Mouse (Mus musculus): ENCODE measurements at regions not wholly inside any gene's neighbourhood (a gene's known extent, or its start where the extent isn't known, plus 50 kb on each side); places are given as distances from the start of the nearest gene placed in this dataset.

DNA sequence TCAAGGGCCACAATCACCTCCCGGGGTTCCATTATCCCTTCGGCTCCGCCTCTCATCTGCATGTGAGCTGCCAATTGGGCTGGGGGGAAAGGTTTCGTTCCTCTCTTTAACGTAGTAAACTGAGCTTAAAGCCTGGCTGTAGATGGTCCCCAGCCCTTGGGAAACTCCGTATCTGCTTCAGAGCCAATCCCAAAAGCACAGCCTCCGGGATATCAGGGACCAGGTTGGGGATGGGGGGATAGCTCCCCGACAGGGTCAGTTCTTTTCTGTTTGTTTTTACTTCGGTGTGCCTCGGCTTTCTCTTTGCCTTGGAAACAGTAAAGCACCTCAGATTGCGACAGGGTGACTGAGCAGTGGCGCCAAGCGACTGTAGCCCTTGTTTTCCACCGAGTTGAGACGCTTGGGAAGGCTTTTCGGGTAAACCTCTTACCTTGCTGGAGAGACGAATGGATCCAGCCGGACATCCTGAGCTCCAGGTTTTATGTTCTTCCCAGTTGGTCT lies 64.5 kb downstream of the Tfap2c start:
- no peak for DNase-seq (ENCODE audit: low spot score in 2 of 2)

DNA sequence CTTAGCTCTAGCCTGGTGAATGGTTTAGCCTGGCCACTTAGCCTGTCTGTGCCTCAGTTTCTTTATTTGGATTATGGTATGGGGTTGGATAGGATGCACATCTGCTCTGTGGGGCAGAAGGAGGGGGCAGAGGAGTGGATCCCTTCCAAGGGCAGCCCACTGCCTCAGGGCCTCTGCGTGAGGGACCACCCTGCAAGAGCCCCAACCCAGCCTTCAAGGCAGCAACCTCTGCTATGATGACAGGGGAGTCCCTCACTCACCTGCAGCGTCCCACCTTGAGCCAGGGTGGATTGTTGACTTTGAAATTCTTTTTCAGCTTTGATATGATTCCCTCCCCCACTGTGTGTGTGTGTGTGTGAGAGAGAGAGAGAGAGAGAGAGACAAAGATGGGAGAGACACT lies 65.8 kb downstream of the Tfap2c start:
- no peak for DNase-seq (ENCODE audit: low spot score in 2 of 2)

- no peak for DNase-seq (ENCODE audit: low spot score in 2 of 2)
Measured at GRCm38 (mm10) chr2:172615582-172615981, 66.2 kb downstream of the Tfap2c start.

GRCm38 (mm10) chr2:172619168-172619567 lies 69.8 kb downstream of the Tfap2c start:
- DNase-seq (ENCODE audit: low spot score in 2 of 2) = no peak

DNA sequence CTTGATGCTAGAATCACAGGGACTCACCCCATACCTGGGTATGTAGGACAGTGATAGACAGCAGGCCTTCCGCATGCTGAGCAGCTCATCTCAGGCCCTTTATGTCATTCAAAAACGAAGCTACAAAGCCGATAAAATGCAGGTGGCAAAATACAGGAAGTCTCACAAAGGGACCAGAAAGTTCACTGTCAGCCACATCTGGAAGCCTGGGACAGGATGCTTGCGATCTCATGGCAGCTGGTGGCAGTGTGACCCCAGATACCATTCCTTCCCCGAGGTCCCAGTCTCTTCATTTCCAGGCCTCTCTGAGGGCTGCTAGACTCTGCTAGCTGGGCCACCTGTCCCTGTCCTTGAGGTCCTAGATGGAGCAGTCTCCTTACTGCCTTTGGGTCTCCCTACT lies 70.6 kb downstream of the Tfap2c start:
- DNase-seq (ENCODE audit: low spot score in 2 of 2) = no peak

GRCm38 (mm10) chr2:172623707-172624106 lies 74.3 kb downstream of the Tfap2c start:
- no peak for DNase-seq (ENCODE audit: low spot score in 2 of 2)

- DNase-seq (ENCODE audit: low spot score in 2 of 2) = no peak
Measured at GRCm38 (mm10) chr2:172627353-172628306, 78.2 kb downstream of the Tfap2c start.

- DNase-seq (ENCODE audit: low spot score in 2 of 2) = no peak
Measured at GRCm38 (mm10) chr2:172630333-172630732, 80.9 kb downstream of the Tfap2c start.

DNA sequence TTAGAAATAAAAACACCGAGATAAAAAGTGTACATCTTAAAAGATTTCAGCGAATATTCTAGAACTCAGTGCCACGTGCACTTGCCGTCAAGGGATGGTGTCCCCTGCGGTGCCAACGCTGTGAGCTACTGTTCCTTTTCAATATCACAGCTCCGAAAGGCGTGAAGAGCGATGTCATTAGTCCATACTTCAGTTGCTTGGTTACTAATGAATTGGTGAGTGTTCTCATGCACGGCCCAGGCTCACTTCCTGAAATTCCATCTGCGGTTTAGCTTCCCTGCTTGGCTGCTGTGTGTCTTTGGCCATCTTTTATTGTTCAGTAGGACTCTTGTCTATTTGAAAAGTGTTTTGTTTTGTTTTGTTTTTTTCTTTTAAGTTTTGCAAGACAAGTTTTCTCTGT lies 93.2 kb downstream of the Tfap2c start:
- no peak for DNase-seq (ENCODE audit: low spot score in 2 of 2)

- DNase-seq (ENCODE audit: low spot score in 2 of 2) = peak; percentile 46 to 55
Measured at GRCm38 (mm10) chr2:172643860-172644259, 94.5 kb downstream of the Tfap2c start.

- no peak for DNase-seq (ENCODE audit: low spot score in 2 of 2)
Measured at GRCm38 (mm10) chr2:172644451-172644850, 95.1 kb downstream of the Tfap2c start.

DNA sequence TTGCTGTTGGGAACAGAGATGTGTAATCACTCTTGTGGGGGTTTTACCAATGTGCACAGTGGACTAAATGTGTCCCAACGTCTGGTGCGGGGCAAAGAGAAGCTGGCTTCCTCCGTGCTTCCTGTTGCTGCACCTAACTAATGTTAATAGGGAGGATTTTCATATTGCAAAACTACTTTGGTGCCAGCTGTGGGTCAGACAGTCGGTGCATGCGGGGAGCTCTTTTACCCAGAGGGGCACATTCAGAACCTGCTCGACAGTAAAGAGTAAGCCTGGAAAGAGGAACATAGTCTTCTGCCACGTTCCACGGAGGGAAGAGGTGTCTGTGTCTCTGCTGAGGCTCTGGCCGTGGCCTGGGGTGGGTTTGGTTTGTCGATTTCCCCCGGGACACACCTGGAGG lies 98.7 kb downstream of the Tfap2c start:
- DNase-seq (ENCODE audit: low spot score in 2 of 2) = no peak

DNA sequence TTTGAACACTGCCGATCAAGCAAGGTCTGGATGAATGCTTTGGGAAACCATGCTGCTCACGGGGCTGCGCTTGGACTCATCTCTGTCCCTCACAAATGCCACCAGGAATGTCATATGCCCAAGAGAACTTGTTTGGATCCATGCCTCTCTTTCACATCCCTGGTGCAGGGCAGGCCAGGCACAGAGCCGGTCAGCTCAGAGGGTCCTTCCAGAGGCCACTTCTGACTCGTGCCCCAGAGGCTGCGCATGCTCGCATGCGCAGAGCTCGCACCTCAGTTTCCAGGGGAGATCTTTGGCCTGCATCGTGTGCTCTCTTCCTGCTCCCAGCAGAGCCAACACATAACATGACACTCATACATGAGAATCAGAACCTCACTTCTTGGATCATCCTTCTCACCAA lies 111.1 kb downstream of the Tfap2c start:
- DNase-seq (ENCODE audit: low spot score in 2 of 2) = no peak

DNA sequence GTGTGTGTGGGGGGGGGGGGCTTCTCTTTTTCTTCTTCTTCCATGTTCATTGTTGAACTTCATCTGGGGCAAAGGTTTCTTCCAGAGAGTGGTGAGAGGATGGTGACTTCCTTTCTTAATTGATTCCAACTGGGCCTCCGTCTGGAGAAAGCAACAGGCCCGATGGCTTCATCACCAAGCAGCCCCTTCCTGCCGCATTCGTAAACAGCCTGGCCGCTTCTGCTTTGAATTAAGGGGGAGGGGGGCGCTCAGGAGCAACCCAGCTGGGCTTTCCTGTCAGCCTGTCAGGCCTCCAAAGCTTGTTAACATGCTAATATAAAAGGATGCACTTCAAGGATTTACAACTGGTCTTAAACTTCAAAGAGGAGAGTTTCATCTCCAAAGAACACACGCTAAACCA lies 111.5 kb downstream of the Tfap2c start:
- no peak for DNase-seq (ENCODE audit: low spot score in 2 of 2)

DNA sequence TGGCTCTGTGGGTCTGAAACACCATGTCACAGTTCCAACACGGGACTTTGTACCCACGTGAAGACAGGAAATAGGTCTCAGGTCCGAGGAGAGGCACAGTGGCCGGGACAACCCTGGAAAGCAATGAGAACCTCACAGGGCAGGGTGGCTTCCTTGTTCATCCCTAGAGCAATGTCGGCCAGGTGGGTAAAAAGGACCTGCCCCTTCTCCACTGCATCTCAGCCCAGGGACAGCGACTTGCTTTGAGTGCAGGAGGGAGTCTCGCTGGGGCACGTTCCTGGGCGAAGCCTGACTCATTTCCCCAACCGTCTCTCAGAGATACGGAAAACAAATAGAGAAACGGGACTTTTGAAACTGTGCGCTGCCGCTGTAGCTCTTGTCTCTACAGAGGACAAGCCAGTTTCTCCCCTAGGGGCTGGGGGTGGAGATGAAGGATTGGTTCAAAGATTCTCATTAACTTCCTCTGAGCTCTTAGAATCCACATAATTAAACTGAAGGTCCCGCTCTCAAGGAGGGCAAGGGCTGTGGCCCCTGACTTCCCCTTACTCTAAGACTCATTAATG lies 112.1 kb downstream of the Tfap2c start:
- no peak for DNase-seq (ENCODE audit: low spot score in 2 of 2)

- no peak for DNase-seq (ENCODE audit: low spot score in 2 of 2)
Measured at GRCm38 (mm10) chr2:172662165-172662564, 112.8 kb downstream of the Tfap2c start.

DNA sequence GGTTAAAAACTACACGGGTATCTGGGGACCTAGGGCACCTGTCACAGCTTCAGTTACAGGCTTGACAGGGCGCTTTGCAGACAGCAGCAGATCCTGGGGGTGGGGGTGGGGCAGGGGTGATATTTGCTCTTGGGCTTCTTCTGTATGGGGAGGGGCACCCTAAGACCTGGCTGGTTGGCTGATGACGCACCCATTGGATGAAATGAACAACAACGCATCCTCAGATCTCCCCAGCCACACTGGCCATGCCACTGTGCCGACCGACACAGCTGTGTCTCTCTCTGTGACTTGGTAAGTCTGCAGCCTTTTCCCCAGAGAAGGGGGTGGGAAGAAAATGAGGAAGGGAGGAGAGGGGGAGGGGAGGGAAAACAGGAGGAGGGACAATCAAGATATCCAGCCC lies 114.3 kb downstream of the Tfap2c start:
- DNase-seq (ENCODE audit: low spot score in 2 of 2) = no peak

- no peak for DNase-seq (ENCODE audit: low spot score in 2 of 2)
Measured at GRCm38 (mm10) chr2:172673081-172673480, 123.7 kb downstream of the Tfap2c start.

DNA sequence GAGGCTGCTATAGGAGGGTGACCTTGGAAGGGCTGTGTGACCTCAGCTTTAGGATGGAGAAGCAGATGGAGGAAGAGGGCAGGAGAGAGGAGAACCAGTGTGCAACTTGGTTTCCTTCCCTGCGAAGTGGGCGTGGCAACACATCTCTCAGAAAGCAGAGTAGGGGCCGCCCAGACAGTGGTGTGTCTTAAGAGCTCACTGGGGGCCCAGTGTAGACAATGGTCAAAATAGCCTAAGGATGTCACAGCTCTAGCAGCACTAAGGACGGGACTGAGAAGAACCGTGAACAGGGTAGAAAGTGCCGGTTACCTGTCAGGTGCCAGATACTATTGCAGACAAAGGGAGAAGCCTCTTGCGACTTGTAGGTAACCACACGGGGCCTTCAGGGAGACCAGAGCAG lies 125.2 kb downstream of the Tfap2c start:
- DNase-seq (ENCODE audit: low spot score in 2 of 2) = no peak

- no peak for DNase-seq (ENCODE audit: low spot score in 2 of 2)
Measured at GRCm38 (mm10) chr2:172675081-172675480, 125.7 kb downstream of the Tfap2c start.

DNA sequence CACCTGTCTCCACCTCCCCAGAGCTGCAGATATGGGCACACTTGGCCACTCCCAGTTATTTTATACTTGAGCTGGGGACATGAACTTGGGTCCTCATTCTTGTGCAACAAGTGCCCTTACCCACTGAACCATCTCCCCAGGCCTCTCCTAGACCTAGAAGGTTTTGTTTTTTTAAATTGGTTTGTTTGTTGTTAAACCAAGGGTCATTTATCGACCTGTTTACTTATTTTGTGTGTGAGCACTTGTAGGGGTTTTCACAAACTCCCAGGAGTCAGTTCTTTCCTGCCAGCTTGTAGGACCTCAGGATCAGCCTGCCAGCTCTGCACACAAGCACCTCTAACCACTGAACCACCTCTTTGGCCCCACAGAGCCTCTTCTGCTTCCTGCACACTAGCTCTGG lies 140.8 kb downstream of the Tfap2c start:
- DNase-seq (ENCODE audit: low spot score in 2 of 2) = no peak

DNA sequence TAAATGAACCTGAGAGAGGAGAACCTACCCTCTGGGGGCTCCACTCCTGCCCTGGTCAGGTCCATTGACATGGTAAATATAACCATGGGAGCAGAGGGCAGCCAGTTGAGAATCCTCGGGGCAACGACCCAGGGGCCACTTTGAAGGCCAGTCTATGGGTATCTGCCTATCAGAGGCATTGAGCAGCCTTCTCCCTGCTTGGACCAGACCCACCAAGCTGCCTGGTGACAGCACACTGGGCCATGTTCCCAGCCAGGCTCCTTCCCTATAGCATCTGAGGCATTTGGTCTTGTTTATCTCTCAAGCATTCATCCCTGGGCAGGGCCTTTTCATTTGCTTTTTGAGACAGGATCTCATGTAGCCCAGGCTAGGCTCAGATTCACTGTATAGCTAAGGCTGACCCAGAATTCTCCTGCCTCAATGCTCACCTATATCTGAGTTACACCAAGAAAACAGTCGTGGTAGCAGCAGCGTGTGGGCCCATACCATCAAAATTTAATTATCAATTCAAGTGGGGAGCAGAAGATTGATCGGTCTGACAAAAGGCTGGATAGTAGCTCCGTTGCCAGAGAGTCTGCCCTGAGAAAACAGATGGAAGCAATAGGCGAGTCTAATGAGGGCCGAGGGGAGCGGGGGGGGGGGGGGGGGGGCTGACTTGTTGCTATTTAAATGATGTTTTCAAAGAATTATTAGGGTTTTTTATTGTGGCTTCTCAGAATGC lies 141.7 kb downstream of the Tfap2c start:
- DNase-seq (ENCODE audit: low spot score in 2 of 2) = no peak

All from urinary bladder, adult 18-20 months (tissue).